Mouse (Mus musculus) megakaryocyte progenitor cell, adult 5-6 weeks (primary cell): ENCODE data around the gene Shb. TPM values are rescaled to one million over a fixed set of nuclear protein-coding genes. Genes with fewer than 3 reads are reported as not detected.

Experiments used
- ATAC-seq: replicated peaks from 2 replicates; pipeline ENCODE4 v1.8.0; 2016; ENCODE audit warnings: mild to moderate bottlenecking, moderate TSS enrichment, inconsistent platforms; ENCODE audit not compliant: poor library complexity
- total RNA-seq, 2 experiments: library from RNA; stranded (forward) in 1 of 2; stranded (reverse) in 1 of 2; fragments of 157-497, 149-512 nt in 1 of 2; fragments of 200-1000 nt in 1 of 2; gene quantifications; 2 replicates each; pipeline versions ENCODE4 v1.2.3 to v1.2.4; 2015 to 2017

Shb gene
- total RNA-seq, 2 experiments from 2014 or later, result 1.5 to 2.0 TPM

- ATAC-seq, result no peak
Observed at GRCm38 (mm10) chr4:45528355-45529198, 3.7 kb downstream of the Shb start.

GRCm38 (mm10) chr4:45527562-45528354 lies 4.5 kb downstream of the Shb start:
- no peak for ATAC-seq

GRCm38 (mm10) chr4:45526846-45527561 lies 5.3 kb downstream of the Shb start:
- no peak for ATAC-seq

GRCm38 (mm10) chr4:45526175-45526574 lies 6.1 kb downstream of the Shb start:
- ATAC-seq, result no peak

GRCm38 (mm10) chr4:45525541-45525940 lies 6.7 kb downstream of the Shb start:
- ATAC-seq, result no peak

GRCm38 (mm10) chr4:45524602-45525001 lies 7.7 kb downstream of the Shb start:
- ATAC-seq, result no peak

- ATAC-seq, result no peak
Observed at GRCm38 (mm10) chr4:45523360-45523759, 8.9 kb downstream of the Shb start.

GRCm38 (mm10) chr4:45522956-45523355 lies 9.3 kb downstream of the Shb start:
- no peak for ATAC-seq

GRCm38 (mm10) chr4:45522583-45522900 lies 9.7 kb downstream of the Shb start:
- no peak for ATAC-seq

- ATAC-seq, result peak; percentile 81
Observed at GRCm38 (mm10) chr4:45521705-45522582, 10.3 kb downstream of the Shb start.

- ATAC-seq, result no peak
Observed at GRCm38 (mm10) chr4:45520375-45520774, 11.9 kb downstream of the Shb start.

GRCm38 (mm10) chr4:45517399-45517798 lies 14.9 kb downstream of the Shb start:
- no peak for ATAC-seq

GRCm38 (mm10) chr4:45515894-45516293 lies 16.4 kb downstream of the Shb start:
- no peak for ATAC-seq

GRCm38 (mm10) chr4:45514406-45514805 lies 17.9 kb downstream of the Shb start:
- ATAC-seq, result no peak

- peak; percentile 78 for ATAC-seq
Observed at GRCm38 (mm10) chr4:45513791-45514293, 18.4 kb downstream of the Shb start.

GRCm38 (mm10) chr4:45513340-45513739 lies 18.9 kb downstream of the Shb start:
- peak; percentile 10; the same call in 1 of the 2 replicates for ATAC-seq

GRCm38 (mm10) chr4:45510163-45510562 lies 22.1 kb downstream of the Shb start:
- ATAC-seq, result no peak

- no peak for ATAC-seq
Observed at GRCm38 (mm10) chr4:45509416-45509815, 22.9 kb downstream of the Shb start.

- no peak for ATAC-seq
Observed at GRCm38 (mm10) chr4:45508469-45508868, 23.8 kb downstream of the Shb start.

GRCm38 (mm10) chr4:45507476-45507875 lies 24.8 kb downstream of the Shb start:
- no peak for ATAC-seq
